Mouse (Mus musculus) ES-E14 (cell line): ENCODE data around the gene Gm11985.

Source experiments
- CHD2 ChIP-seq: IDR thresholded peaks from 2 replicates; pipeline ENCODE4 v1.6.1; 2014; ENCODE audit warnings: mild to moderate bottlenecking, low read depth, low read length, inconsistent platforms
- ZNF384 ChIP-seq: IDR thresholded peaks from 2 replicates; pipeline ENCODE4 v1.6.1; 2012; ENCODE audit warnings: low read depth, low read length, inconsistent platforms

DNA sequence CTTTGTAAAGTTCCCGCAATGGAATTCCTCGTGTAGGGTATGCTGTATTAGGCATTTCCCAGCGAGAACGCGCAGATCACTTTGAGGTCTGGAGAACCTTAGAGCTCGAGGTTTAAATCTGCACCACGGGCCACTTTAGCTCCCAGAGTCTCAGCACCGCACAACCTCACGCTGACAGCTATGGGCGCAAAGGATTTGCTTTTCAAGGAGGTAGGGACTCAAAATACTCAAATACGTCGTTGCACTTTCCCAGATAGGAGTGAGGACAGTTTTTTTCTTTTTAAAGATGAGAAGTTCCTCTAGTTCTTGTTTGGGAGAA lies 25.9 kb upstream of the Gm11985 start:
- TF ChIP-seq ZNF384, result no peak
- no peak for TF ChIP-seq CHD2
